Mouse (Mus musculus) v-Abl transformed pro-B cells (cell line): ENCODE data around the gene Kif14.
"Not testable (repeated sequence)": the region's sequence is repeated elsewhere in the genome, so short reads cannot be mapped to it uniquely, and the experiment has no call there.

ENCODE experiments used
- in situ Hi-C, 2 experiments: fragments of 400-800 bp; cut with MboI; formaldehyde crosslinking; loops; one replicate each; pipeline ENCODE4 v1.15.1; 2025; ENCODE audit not compliant: unreplicated experiment in 2 of 2

Kif14 gene

GRCm38 (mm10) chr1:136469408-136469807 is 3.3 kb downstream of the Kif14 start:
- in situ Hi-C loops, result loop anchor here in 1 of 2 experiments (10.0 kb wide), 1 partner anchor 355 kb away; no protein-coding TSS in a partner anchor

GRCm38 (mm10) chr1:136470471-136470870 is 4.3 kb downstream of the Kif14 start:
- in situ Hi-C loops, result no loop called here

GRCm38 (mm10) chr1:136491681-136492080 is 25.5 kb downstream of the Kif14 start:
- in situ Hi-C loops, result no loop called here

- in situ Hi-C loops, result no loop called here
Measured at GRCm38 (mm10) chr1:136492232-136492631, 26.1 kb downstream of the Kif14 start.

- in situ Hi-C loops, result no loop called here
Measured at GRCm38 (mm10) chr1:136499317-136499716, 33.2 kb downstream of the Kif14 start.

- in situ Hi-C loops, result no loop called here
Measured at GRCm38 (mm10) chr1:136502936-136503335, 36.8 kb downstream of the Kif14 start.

- in situ Hi-C loops, result not testable (repeated sequence)
Measured at GRCm38 (mm10) chr1:136506255-136506654, 40.1 kb downstream of the Kif14 start.

- in situ Hi-C loops, result no loop called here
Measured at GRCm38 (mm10) chr1:136512317-136512716, 46.2 kb downstream of the Kif14 start.

- in situ Hi-C loops, result no loop called here
Measured at GRCm38 (mm10) chr1:136513181-136513580, 47.0 kb downstream of the Kif14 start.

GRCm38 (mm10) chr1:136518699-136519356 is 52.7 kb downstream of the Kif14 start:
- in situ Hi-C loops, result no loop called here

GRCm38 (mm10) chr1:136521363-136521937 is 55.3 kb downstream of the Kif14 start:
- in situ Hi-C loops, result no loop called here

GRCm38 (mm10) chr1:136524917-136525316 is 58.8 kb downstream of the Kif14 start:
- in situ Hi-C loops, result no loop called here

- in situ Hi-C loops, result no loop called here
Measured at GRCm38 (mm10) chr1:136525818-136526217, 59.7 kb downstream of the Kif14 start.

- in situ Hi-C loops, result no loop called here
Measured at GRCm38 (mm10) chr1:136527163-136527562, 61.0 kb downstream of the Kif14 start.

- in situ Hi-C loops, result no loop called here
Measured at GRCm38 (mm10) chr1:136532556-136532955, 66.4 kb downstream of the Kif14 start.

GRCm38 (mm10) chr1:136536947-136537346 is 70.8 kb downstream of the Kif14 start:
- in situ Hi-C loops, result no loop called here

GRCm38 (mm10) chr1:136538247-136538646 is 72.1 kb downstream of the Kif14 start:
- in situ Hi-C loops, result no loop called here

GRCm38 (mm10) chr1:136540407-136540895 is 74.3 kb downstream of the Kif14 start:
- in situ Hi-C loops, result no loop called here

- in situ Hi-C loops, result no loop called here
Measured at GRCm38 (mm10) chr1:136541618-136542376, 75.7 kb downstream of the Kif14 start.

- in situ Hi-C loops, result no loop called here
Measured at GRCm38 (mm10) chr1:136543920-136544319, 77.8 kb downstream of the Kif14 start.

- in situ Hi-C loops, result no loop called here
Measured at GRCm38 (mm10) chr1:136547068-136547467, 80.9 kb downstream of the Kif14 start.
